Mouse (Mus musculus) forebrain, embryonic 10.5 days (tissue): ENCODE results near the gene Sept12. TPM values are rescaled to one million over a fixed set of nuclear protein-coding genes. Genes with fewer than 3 reads are reported as not detected.
A peak's percentile ranks its signal among the peaks of the same experiment; 100 is the strongest.

Experiments used
- DNase-seq: peaks from one replicate; pipeline ENCODE4 v3.0.0-alpha.2; 2017; ENCODE audit warnings: low spot score; ENCODE audit errors: extremely low spot score
- H3K27ac ChIP-seq: fragments of 300-500 bp; sonication (generic); 2 replicates; pipeline ENCODE4 v1.5.1; 2016; ENCODE audit warnings: mild to moderate bottlenecking
- H3K27me3 ChIP-seq: fragments of 300-500 bp; sonication (generic); 2 replicates; pipeline ENCODE4 v1.6.1; 2016; ENCODE audit warnings: mild to moderate bottlenecking; ENCODE audit not compliant: poor library complexity, severe bottlenecking
- H3K36me3 ChIP-seq: fragments of 300-500 bp; sonication (generic); replicated peaks from 2 replicates; pipeline ENCODE4 v1.6.1; 2016; ENCODE audit warnings: mild to moderate bottlenecking, moderate library complexity
- H3K4me1 ChIP-seq: fragments of 300-500 bp; sonication (generic); 2 replicates; pipeline ENCODE4 v1.6.1; 2016
- H3K4me3 ChIP-seq: fragments of 300-500 bp; sonication (generic); 2 replicates; pipeline ENCODE4 v1.5.1; 2016; ENCODE audit warnings: mild to moderate bottlenecking, moderate library complexity
- H3K9me3 ChIP-seq: fragments of 300-500 bp; sonication (generic); 2 replicates; pipeline ENCODE4 v1.6.1; 2016; ENCODE audit warnings: mild to moderate bottlenecking, moderate library complexity
- WGBS: fragments of 180-500 bp; shearing (Covaris S2); methylation state at CpG from one replicate; pipeline ENCODE4 v1.1.7; 2016; 5-methylcytosine and 5-hydroxymethylcytosine counted together
- polyA plus RNA-seq: library from polyadenylated mRNA; unstranded; fragments of >200 nt; fragmentation: Nextera tagmentation; extraction: Ambion mirVana; gene quantifications from 2 replicates; pipeline ENCODE4 v1.2.1, GENCODE M21; 2016

Sept12 gene
- polyA plus RNA-seq, result not detected in 2 replicates

- DNase-seq, result no peak
- no peaks in the 10 kb centered on the region for H3K36me3 ChIP-seq
- H3K4me3 ChIP-seq, result no peak within 1 kb of the TSS
- H3K27me3 ChIP-seq, result no peaks in the 10 kb centered on the region
- H3K4me1 ChIP-seq, result no peaks in the 10 kb centered on the region
- no peaks in the 10 kb centered on the region for H3K9me3 ChIP-seq
- WGBS, result 61% methylated on average over 3 of the region's 3 CpGs
- no peak within 1 kb of the TSS for H3K27ac ChIP-seq
Measured at GRCm38 (mm10) chr16:4997553-4997952, at the start of gene Sept12. TSS of gene Sept12 (minus strand) at chr16:4997852.

- Histone ChIP-seq H3K4me3 (no peak overlapping the region), H3K27me3 (no peaks in the 10 kb centered on the region), H3K27ac (no peak overlapping the region), H3K9me3 (no peaks in the 10 kb centered on the region), H3K4me1 (peaks cover 16% of the 10 kb centered on the region), H3K36me3 (peaks cover 77% of the 10 kb centered on the region)
- over 99% methylated on average over 3 of the region's 3 CpGs for WGBS
- DNase-seq, result no peak
Measured at GRCm38 (mm10) chr16:5045322-5045721, 47.7 kb upstream of the Sept12 start.

- no peak overlapping the region for H3K4me3 ChIP-seq
- H3K27me3 ChIP-seq, result no peaks in the 10 kb centered on the region
- H3K9me3 ChIP-seq, result no peaks in the 10 kb centered on the region
- 91% methylated on average over 5 of the region's 5 CpGs for WGBS
- no peak for DNase-seq
- peaks cover 100% of the 10 kb centered on the region for H3K36me3 ChIP-seq
- no peaks in the 10 kb centered on the region for H3K4me1 ChIP-seq
- no peak overlapping the region for H3K27ac ChIP-seq
Measured at GRCm38 (mm10) chr16:5036649-5037234, 39.1 kb upstream of the Sept12 start.

GRCm38 (mm10) chr16:5035591-5035990 is 37.9 kb upstream of the Sept12 start:
- WGBS, result 93% methylated on average over 3 of the region's 3 CpGs

GRCm38 (mm10) chr16:5029847-5030246 is 32.2 kb upstream of the Sept12 start:
- no peak overlapping the region for H3K27ac ChIP-seq

More at GRCm38 (mm10) chr16:5035591-5035990, 37.9 kb upstream of the Sept12 start:
- no peak overlapping the region for H3K4me3 ChIP-seq
- H3K4me1 ChIP-seq, result no peaks in the 10 kb centered on the region
- DNase-seq, result no peak
- H3K9me3 ChIP-seq, result no peaks in the 10 kb centered on the region
- H3K36me3 ChIP-seq, result peaks cover 100% of the 10 kb centered on the region
- no peak overlapping the region for H3K27ac ChIP-seq
- H3K27me3 ChIP-seq, result no peaks in the 10 kb centered on the region

GRCm38 (mm10) chr16:5024021-5024420 is 26.4 kb upstream of the Sept12 start:
- no peaks in the 10 kb centered on the region for H3K27me3 ChIP-seq
- H3K9me3 ChIP-seq, result no peaks in the 10 kb centered on the region
- H3K27ac ChIP-seq, result no peak overlapping the region
- H3K4me1 ChIP-seq, result no peaks in the 10 kb centered on the region
- WGBS, result 95% methylated on average over 3 of the region's 3 CpGs
- no peak overlapping the region for H3K4me3 ChIP-seq
- no peak for DNase-seq
- H3K36me3 ChIP-seq, result peaks cover 100% of the 10 kb centered on the region

More at GRCm38 (mm10) chr16:5029847-5030246, 32.2 kb upstream of the Sept12 start:
- DNase-seq, result no peak
- no peaks in the 10 kb centered on the region for H3K9me3 ChIP-seq
- H3K27me3 ChIP-seq, result no peaks in the 10 kb centered on the region
- no peaks in the 10 kb centered on the region for H3K4me1 ChIP-seq
- no peak overlapping the region for H3K4me3 ChIP-seq
- H3K36me3 ChIP-seq, result peaks cover 100% of the 10 kb centered on the region
- 80% methylated on average over 2 of the region's 2 CpGs for WGBS

- Histone ChIP-seq H3K36me3 (peaks cover 62% of the 10 kb centered on the region), H3K4me3 (no peak overlapping the region), H3K27me3 (no peaks in the 10 kb centered on the region), H3K9me3 (no peaks in the 10 kb centered on the region), H3K27ac (no peak overlapping the region), H3K4me1 (peaks cover 19% of the 10 kb centered on the region)
- 94% methylated on average over 4 of the region's 4 CpGs for WGBS
- DNase-seq, result no peak
Measured at GRCm38 (mm10) chr16:5014578-5014977, 16.9 kb upstream of the Sept12 start.

GRCm38 (mm10) chr16:5013054-5013838 is 15.6 kb upstream of the Sept12 start, which contains the start of gene Rogdi:
TSS of gene Rogdi (minus strand) at chr16:5013553.
- WGBS, result under 1% methylated on average over 60 of the region's 63 CpGs
- peak; percentile 98 for DNase-seq
- Histone ChIP-seq H3K9me3 (no peaks in the 10 kb centered on the region), H3K27me3 (no peaks in the 10 kb centered on the region), H3K4me3 (peak within 1 kb of the TSS; percentile 73), H3K36me3 (peaks cover 55% of the 10 kb centered on the region), H3K27ac (peak within 1 kb of the TSS; percentile 86), H3K4me1 (peaks cover 19% of the 10 kb centered on the region)

GRCm38 (mm10) chr16:5012036-5013005 is 14.7 kb upstream of the Sept12 start:
- H3K27me3 ChIP-seq, result no peaks in the 10 kb centered on the region
- H3K4me3 ChIP-seq, result peak overlapping the region; percentile 73
- H3K36me3 ChIP-seq, result peaks cover 46% of the 10 kb centered on the region
- no peaks in the 10 kb centered on the region for H3K9me3 ChIP-seq
- H3K4me1 ChIP-seq, result peaks cover 20% of the 10 kb centered on the region
- no peak for DNase-seq
- peak overlapping the region; percentile 86 for H3K27ac ChIP-seq
- 55% methylated on average over 13 of the region's 13 CpGs for WGBS

GRCm38 (mm10) chr16:5011285-5011684 is 13.6 kb upstream of the Sept12 start:
- peaks cover 24% of the 10 kb centered on the region for H3K4me1 ChIP-seq
- peaks cover 36% of the 10 kb centered on the region for H3K36me3 ChIP-seq
- no peak overlapping the region for H3K4me3 ChIP-seq
- H3K9me3 ChIP-seq, result no peaks in the 10 kb centered on the region
- DNase-seq, result no peak
- WGBS, result 89% methylated on average over 7 of the region's 7 CpGs
- H3K27me3 ChIP-seq, result no peaks in the 10 kb centered on the region
- H3K27ac ChIP-seq, result no peak overlapping the region

GRCm38 (mm10) chr16:5010371-5010935 is 12.8 kb upstream of the Sept12 start:
- H3K4me3 ChIP-seq, result no peak overlapping the region
- H3K9me3 ChIP-seq, result no peaks in the 10 kb centered on the region
- peaks cover 28% of the 10 kb centered on the region for H3K36me3 ChIP-seq
- no peak overlapping the region for H3K27ac ChIP-seq
- H3K4me1 ChIP-seq, result peaks cover 24% of the 10 kb centered on the region
- 91% methylated on average over 10 of the region's 10 CpGs for WGBS
- DNase-seq, result no peak
- no peaks in the 10 kb centered on the region for H3K27me3 ChIP-seq

GRCm38 (mm10) chr16:5008076-5008475 is 10.4 kb upstream of the Sept12 start:
- Histone ChIP-seq H3K4me1 (peaks cover 23% of the 10 kb centered on the region), H3K27me3 (no peaks in the 10 kb centered on the region), H3K36me3 (peaks cover 14% of the 10 kb centered on the region), H3K9me3 (no peaks in the 10 kb centered on the region), H3K27ac (peak overlapping the region; percentile 53; the same call in 1 of the 2 replicates), H3K4me3 (no peak overlapping the region)
- 84% methylated on average over 12 of the region's 12 CpGs for WGBS
- no peak for DNase-seq
